Mouse (Mus musculus): Measurements from ENCODE around the gene Shroom1. TPM values are rescaled to one million over a fixed set of nuclear protein-coding genes. Genes with fewer than 3 reads are reported as not detected.

Shroom1 gene
- total RNA-seq, 1 experiment from 2014 or later, result not detected

DNA sequence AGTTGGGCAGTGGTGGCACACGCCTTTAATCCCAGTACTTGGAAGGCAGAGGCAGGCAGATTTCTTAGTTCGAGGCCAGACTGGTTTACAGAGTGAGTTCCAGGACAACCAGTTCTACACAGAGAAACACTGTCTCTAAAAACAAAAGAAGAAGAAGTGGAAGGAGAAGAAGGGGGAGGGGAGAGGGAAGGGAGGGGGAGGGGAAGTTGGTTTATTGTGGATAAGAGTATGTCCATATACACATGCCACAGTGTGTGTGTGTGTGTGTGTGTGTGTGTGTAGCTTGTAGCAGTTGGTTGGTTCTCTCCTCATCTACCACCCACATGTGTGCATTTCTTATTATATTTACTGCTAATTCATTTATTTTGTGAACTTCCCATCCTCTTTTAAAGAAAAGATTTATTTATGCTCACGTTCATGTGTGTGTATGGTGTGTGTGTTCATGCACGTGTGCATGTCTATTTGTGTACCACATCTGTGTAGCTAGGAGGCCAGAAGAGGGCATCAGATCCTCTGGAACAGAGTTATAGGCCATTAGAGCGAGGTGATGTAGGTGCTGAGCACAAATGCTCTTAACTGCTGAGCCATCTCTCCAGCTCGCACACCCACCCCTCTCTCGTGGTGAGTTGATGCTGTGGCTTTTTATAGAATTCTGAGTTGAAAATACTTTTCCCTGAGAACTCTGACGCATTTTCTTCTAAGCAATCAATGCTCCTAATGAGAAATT lies 45.2 kb downstream of the Shroom1 start:
- no peak for ATAC-seq (ENCODE audit: extremely low read depth, insufficient number of reproducible peaks, low FRiP score, poor library complexity, severe bottlenecking)

DNA sequence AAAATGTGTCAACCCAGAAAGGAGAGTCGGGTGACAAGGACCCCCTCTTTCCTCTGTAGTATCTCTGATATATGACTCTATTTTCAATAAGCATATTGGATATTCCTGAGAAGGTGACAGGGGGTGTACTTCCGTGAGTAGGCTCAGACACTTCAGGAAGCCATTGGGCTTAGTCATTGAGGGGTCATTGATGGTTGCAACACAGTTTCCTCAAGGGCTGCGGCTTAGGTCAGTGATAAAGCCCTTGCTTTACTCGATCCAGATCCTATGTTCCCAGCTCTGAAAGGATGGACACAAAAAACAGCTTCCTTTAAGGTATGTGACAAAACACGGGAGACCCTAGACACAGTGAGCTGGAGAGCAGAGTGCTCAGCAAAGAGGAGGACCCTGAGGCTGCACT lies 46.7 kb downstream of the Shroom1 start:
- ATAC-seq (ENCODE audit: extremely low read depth, insufficient number of reproducible peaks, low FRiP score, poor library complexity, severe bottlenecking), result no peak

DNA sequence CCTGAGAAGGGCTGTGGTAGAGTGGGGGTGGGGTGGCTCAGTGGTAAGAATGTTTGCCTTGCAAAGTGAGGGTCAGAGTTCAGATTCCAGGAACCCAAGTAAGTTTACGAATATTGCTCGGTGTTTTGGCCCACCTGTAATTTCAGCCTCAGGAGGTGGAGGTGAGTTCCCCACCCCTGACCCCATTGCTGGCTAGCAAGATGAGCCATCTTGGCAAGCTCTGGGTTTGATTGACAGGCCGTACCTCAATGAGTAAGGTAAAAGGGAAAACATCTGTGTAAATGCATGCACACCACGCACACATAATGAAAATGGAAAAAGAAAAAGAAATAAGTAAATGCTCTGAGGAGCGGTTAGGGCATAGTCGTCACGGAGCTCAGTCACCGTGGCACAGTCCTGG lies 47.4 kb downstream of the Shroom1 start:
- ATAC-seq (ENCODE audit: extremely low read depth, insufficient number of reproducible peaks, low FRiP score, poor library complexity, severe bottlenecking), result no peak

DNA sequence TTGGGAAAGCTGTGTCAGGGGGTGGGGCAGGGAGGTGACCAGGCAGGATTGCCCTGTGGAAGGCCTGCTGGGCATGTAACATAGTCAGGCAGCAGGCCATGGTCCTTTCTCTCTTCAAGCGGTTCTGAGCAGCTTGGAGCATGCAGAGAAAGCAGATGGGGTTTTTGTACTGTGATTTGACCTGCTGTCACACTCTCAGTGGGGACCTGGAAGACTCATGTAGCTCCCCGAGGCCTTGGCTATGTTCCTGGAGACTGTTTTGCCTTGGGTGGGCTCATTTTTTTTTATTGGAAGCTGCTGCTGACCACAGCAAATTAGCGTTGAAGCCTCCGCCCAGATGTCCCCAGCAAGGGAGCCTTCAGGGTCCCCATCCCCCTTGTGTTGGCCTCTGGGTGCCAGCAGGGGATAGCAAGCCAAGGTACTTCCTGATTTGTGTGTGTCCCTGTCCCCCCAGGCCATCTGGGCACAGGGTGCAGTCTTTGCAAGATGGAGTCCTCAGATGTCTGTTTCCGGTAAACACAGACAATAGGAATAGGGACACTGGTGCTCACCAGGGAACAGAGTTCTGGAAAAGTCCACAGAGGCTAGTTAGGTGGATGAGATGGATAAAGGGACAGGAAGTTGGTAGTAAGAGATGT lies 48.1 kb downstream of the Shroom1 start:
- no peak for ATAC-seq (ENCODE audit: extremely low read depth, insufficient number of reproducible peaks, low FRiP score, poor library complexity, severe bottlenecking)

DNA sequence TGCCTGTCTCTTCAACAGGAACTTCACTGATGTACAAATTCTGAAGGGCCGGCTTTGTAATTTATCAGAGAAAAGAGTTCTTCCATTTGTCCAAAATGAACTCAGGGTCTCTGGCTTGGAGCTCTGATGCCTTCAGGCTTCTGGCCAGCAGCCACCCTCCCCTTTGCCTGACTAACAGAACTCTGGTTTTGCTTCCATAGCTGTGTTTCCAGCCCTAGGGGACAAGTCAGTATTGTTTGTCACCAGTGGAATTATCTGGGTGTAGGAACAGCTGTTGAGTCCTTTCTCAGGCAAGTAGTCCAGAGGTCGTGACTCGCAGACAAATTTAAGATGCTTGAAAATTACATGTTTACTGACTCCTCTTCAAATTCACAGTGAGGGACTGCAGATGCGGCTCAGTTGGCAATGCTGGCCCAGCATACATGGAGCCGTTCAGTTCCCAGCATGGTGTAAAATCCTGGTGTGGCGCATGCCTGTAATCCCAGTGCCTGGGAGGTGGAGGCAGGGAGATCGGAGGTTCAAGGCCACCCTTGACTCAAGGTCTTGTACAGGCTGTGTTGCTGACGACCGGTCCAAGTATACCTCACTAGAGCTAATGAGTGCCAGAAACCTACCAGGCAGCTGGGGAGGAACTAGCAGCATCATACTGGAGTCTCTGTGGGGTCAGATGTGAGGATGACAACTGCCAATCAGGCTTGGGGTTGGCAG lies 50.2 kb downstream of the Shroom1 start:
- no peak for ATAC-seq (ENCODE audit: extremely low read depth, insufficient number of reproducible peaks, low FRiP score, poor library complexity, severe bottlenecking)

DNA sequence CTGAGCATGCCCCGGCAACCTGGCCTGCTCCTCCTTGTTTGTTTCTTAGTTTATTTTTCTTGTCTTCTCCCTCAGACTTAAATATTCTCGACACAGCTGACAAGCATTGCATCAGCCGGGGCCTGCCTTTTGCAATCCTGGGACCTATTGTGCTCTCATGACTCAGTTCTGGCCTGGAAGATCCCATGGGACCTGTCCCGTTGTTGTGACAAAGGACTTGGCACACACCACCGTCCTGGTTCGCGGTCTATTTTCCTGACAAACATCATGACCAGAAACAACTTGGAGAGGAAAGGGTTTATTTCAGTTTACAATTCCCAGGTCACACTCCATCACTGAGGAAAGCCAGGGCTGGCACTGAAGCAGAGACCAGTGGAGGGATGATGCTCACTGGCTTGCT lies 51.1 kb downstream of the Shroom1 start:
- ATAC-seq (ENCODE audit: extremely low read depth, insufficient number of reproducible peaks, low FRiP score, poor library complexity, severe bottlenecking), result no peak

DNA sequence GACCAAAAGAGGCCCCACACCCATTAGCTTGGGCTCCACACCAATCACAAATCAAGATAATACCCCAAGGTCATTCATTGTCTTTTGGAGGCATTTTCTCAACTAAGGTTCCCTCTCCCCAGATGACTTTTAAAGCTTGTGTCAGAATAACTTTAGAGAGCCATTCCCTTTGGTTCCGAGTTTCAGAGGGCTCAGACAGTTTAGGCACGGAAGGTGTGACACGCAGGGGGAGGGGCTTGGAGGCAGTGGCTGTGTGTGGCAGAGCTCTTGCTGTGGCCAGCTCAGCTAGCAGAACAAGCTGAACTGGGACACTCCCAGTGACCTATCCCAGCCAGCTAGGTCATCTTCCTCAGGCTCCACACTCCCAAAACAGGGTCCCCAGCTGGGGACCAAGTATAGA lies 51.6 kb downstream of the Shroom1 start:
- no peak for ATAC-seq (ENCODE audit: extremely low read depth, insufficient number of reproducible peaks, low FRiP score, poor library complexity, severe bottlenecking)

DNA sequence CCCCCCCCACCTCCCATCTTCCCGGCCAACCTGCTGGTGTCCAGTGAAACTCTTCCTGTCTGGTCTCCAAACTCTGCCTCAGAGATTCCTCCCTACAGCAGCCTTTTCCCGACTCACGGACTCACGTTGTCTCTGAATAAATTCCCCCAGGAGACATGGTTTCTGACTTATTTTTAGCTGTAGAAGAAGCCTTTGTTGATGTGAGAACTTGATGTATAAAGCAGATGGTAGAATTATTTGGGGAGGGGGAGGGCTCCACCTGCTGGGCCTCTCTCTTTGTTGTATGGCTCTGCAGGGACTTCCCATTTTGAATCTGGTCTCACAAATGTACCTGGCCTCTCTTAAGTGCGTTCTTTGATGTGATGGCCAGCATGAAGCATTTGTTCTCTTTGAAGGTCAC lies 53.3 kb downstream of the Shroom1 start:
- no peak for ATAC-seq (ENCODE audit: extremely low read depth, insufficient number of reproducible peaks, low FRiP score, poor library complexity, severe bottlenecking)

DNA sequence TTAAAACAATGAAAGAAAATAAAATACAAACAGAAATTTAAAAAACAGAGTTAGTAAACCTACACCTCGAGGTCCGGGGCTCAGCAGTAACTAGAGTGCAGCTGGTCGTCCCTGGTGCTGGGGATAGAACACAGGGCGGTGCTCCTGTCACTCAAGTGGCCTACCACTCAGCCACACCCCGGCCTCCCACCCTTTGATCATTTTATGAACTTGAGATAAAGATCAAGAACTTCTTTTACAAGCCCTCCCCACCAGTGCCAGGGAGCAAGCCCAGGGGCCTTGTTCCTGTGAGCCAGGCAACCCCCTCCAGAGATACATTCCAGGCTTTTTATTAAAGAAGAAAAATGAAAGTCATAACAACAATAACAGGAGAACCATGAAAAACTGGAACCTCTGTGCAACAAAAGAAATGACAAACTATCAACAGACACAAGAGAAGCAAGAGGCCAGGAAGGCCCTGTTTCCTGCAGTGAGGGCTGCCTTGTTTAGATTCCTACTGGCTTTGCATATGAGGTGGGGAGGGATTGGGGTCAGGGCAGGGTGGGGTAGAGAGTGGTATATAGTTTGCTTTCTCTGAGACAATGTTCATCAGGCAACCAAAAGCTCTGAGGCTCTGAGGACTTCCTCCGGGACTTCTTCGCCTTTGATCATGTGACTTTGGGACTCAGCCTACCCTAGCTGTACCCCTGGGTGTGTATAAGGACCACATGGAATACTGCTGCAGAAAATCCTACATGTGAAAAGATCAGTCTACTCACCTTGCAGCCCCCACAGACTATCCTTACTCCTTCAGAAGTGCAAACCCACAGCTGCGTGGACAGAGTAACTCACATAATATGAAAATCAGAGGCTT lies 60.0 kb downstream of the Shroom1 start:
- ATAC-seq (ENCODE audit: extremely low read depth, insufficient number of reproducible peaks, low FRiP score, poor library complexity, severe bottlenecking), result no peak

Other genes with a start within 250 kb of the Shroom1 start
- 190 and 223 TPM in 2 replicates for gene Hspa4, start 156.7 kb upstream of the Shroom1 start, total RNA-seq (2017)
- 4.7 and 7.3 TPM in 2 replicates for gene Zcchc10, start 132.5 kb upstream of the Shroom1 start, total RNA-seq (2017)
- 183 and 186 TPM in 2 replicates for gene Aff4, start 106.4 kb upstream of the Shroom1 start, total RNA-seq (2017)
- gene Leap2, start 34.0 kb upstream of the Shroom1 start, total RNA-seq (2017), result not detected in 2 replicates
- 14.4 and 16.3 TPM in 2 replicates for gene Uqcrq, start 26.4 kb upstream of the Shroom1 start, total RNA-seq (2017)
- not detected in 2 replicates for gene Gdf9, start 26.2 kb upstream of the Shroom1 start, total RNA-seq (2017)
- not detected in 2 replicates for gene Gm10447, start 95 bp upstream of the Shroom1 start, total RNA-seq (2017)
- gene Gm9837, start 13.3 kb downstream of the Shroom1 start, total RNA-seq (2017), result not detected in 2 replicates
- gene Gm9945, start 23.0 kb downstream of the Shroom1 start, total RNA-seq (2017), result not detected in 2 replicates
- gene Sowaha, start 23.1 kb downstream of the Shroom1 start, total RNA-seq (2017), result not detected in 2 replicates
- gene Sept8, start 62.1 kb downstream of the Shroom1 start, total RNA-seq (2017), result 0.47 and 0.86 TPM in 2 replicates
- 4.3 and 4.9 TPM in 2 replicates for gene Kif3a, start 110.2 kb downstream of the Shroom1 start, total RNA-seq (2017)
- gene Il4, start 161.5 kb downstream of the Shroom1 start, total RNA-seq (2017), result 1.9 TPM in 1 of 2 replicates, not detected in the other
- not detected in 2 replicates for gene Il13, start 177.5 kb downstream of the Shroom1 start, total RNA-seq (2017)

Data from neutrophil, adult 5-6 weeks (primary cell).